Mouse (Mus musculus): ENCODE results near the gene Chst3. TPM values are rescaled to one million over a fixed set of nuclear protein-coding genes. Genes with fewer than 3 reads are reported as not detected.
"Not testable (repeated sequence)": the region's sequence is repeated elsewhere in the genome, so short reads cannot be mapped to it uniquely, and the experiment has no call there.

The Chst3 gene
- polyA plus RNA-seq, 1 experiment from 2014 or later: 0.08 TPM

DNA sequence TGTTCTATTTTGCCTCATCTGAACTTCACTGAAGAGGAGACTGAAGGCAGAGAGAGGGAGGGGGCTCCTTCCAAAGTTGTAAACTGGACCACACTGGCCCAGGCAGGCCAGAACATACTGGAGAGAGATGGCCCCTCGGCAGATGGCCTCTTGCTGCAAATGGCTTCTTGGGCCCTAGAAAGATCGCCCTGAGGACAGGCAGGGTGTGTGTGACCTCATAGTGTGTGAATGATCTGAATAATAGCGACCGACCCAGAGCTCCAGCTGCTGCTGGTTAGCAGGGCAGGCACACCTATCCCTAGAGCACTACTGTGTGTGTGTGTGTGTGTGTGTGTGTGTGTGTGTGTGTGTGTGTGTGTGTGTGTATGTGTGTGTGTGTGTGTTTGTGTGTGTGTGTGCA, 33.1 kb upstream of the Chst3 start:
- Histone ChIP-seq H3K4me2 (no peak overlapping the region), H3K4me3 (replicated peaks) (no peak overlapping the region), H3K4me1 (replicated peaks) (peaks cover 20% of the 10 kb centered on the region), H3K36me3 (no peaks in the 10 kb centered on the region), H3K9me3 (replicated peaks) (no peaks in the 10 kb centered on the region), H3K27me3 (no peaks in the 10 kb centered on the region), H3K27ac (no peak overlapping the region), H3K9ac (no peak overlapping the region)
- 65% methylated on average over 4 of the region's 4 CpGs for WGBS (ENCODE audit: insufficient replicate concordance)
- ATAC-seq (ENCODE audit: low read depth) (no peak), DNase-seq (no peak)

DNA sequence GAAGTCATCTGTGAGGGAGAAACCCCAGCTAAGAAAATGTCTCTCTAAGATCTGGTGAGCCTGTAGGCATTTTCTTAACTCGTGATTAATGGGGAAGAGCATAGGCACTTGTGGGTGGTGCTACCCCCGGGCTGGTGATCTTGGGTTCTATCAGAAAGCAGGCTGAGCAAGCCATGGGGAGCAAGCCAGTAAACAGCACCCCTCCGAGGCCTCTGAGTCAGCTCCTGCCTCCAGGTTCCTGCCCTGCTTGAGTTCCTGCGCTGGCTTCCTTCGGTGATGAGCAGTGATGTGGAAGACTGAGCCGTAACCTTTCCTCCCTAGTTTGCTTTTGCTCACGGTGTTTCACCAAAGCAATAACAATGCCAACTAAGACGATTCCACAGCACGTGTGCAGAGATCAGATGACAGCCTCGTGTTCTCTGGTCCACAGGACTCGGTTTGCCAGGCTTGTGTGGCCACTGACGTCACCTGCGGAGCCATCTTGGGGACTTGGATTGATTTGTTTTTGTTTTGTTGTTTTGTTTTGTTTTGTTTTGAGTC, 31.4 kb upstream of the Chst3 start:
- Histone ChIP-seq H3K27me3 (no peaks in the 10 kb centered on the region), H3K9me3 (replicated peaks) (no peaks in the 10 kb centered on the region), H3K27ac (no peak overlapping the region), H3K4me1 (replicated peaks) (peaks cover 4% of the 10 kb centered on the region; the same call in 1 of the 2 replicates), H3K36me3 (no peaks in the 10 kb centered on the region), H3K4me3 (replicated peaks) (no peak overlapping the region), H3K9ac (no peak overlapping the region), H3K4me2 (no peak overlapping the region)
- DNase-seq (no peak), ATAC-seq (ENCODE audit: low read depth) (no peak)
- 73% methylated on average over 13 of the region's 13 CpGs for WGBS (ENCODE audit: insufficient replicate concordance)

- H3K4me3 ChIP-seq (replicated peaks); DNase-seq; H3K9me3 ChIP-seq (replicated peaks); H3K4me1 ChIP-seq (replicated peaks); H3K36me3 ChIP-seq; H3K4me2 ChIP-seq; H3K27me3 ChIP-seq; ATAC-seq (ENCODE audit: low read depth); H3K9ac ChIP-seq; H3K27ac ChIP-seq: not testable (repeated sequence)
- WGBS (ENCODE audit: insufficient replicate concordance): 50% methylated on average over 3 of the region's 3 CpGs
Measured at GRCm38 (mm10) chr10:60248345-60248744, 29.3 kb upstream of the Chst3 start.

GRCm38 (mm10) chr10:60246519-60246918, 27.5 kb upstream of the Chst3 start:
- DNase-seq: peak; percentile 32
- H3K9ac ChIP-seq: no peak overlapping the region
- ATAC-seq (ENCODE audit: low read depth): no peak
- H3K27ac ChIP-seq: no peak overlapping the region
- no peak overlapping the region for H3K4me2 ChIP-seq
- no peaks in the 10 kb centered on the region for H3K36me3 ChIP-seq
- 28% methylated on average over 5 of the region's 5 CpGs for WGBS (ENCODE audit: insufficient replicate concordance)
- H3K4me3 ChIP-seq (replicated peaks): no peak overlapping the region
- no peaks in the 10 kb centered on the region for H3K4me1 ChIP-seq (replicated peaks)
- H3K27me3 ChIP-seq: no peaks in the 10 kb centered on the region
- peaks cover 5% of the 10 kb centered on the region; the same call in 1 of the 2 replicates for H3K9me3 ChIP-seq (replicated peaks)

DNA sequence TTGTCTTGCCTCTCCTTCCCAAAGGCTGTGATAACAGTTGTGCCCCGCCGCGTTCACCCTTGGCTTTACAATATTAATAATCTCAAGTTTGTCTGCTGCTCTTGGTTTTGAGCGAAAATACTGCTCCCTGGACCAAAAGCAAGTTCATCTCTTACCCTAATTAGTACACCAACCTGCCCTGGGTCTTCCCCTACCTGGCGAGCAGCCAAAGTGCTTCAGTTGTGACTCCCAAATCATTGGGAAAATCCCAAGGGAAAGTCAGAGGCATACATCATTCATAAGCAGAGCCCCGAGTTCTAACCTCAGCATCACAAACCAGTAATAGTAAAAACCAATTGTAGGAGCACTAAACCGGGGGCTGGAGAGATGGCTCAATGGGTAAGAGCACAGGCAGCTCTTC, 26.6 kb upstream of the Chst3 start:
- H3K4me2 ChIP-seq: no peak overlapping the region
- H3K9ac ChIP-seq: no peak overlapping the region
- H3K4me1 ChIP-seq (replicated peaks): no peaks in the 10 kb centered on the region
- H3K9me3 ChIP-seq (replicated peaks): peaks cover 5% of the 10 kb centered on the region; the same call in 1 of the 2 replicates
- no peaks in the 10 kb centered on the region for H3K36me3 ChIP-seq
- no peak overlapping the region for H3K4me3 ChIP-seq (replicated peaks)
- no peak for DNase-seq
- ATAC-seq (ENCODE audit: low read depth): no peak
- H3K27me3 ChIP-seq: no peaks in the 10 kb centered on the region
- no peak overlapping the region for H3K27ac ChIP-seq
- 68% methylated on average over 7 of the region's 7 CpGs for WGBS (ENCODE audit: insufficient replicate concordance)

DNA sequence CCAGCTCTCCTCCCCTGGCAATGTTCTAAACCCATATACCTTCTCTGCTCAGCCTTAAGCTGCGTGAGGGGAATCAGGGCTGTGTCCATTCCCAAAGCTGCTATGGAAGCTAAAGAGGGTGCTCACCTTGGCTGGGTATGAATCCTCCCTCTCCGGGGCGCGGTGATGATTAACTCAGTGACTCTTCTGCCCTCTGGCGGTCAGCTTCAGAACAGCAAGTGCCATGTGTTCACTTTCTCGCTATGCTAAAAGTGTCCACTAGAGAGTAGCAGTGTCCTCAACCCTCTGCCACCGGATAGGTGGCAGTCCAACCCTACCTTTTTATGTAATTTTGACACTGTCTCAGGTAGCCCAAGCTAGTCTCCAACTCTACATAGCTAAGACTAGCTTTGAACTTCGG, 26.0 kb upstream of the Chst3 start:
- Histone ChIP-seq H3K9ac (no peak overlapping the region), H3K27me3 (no peaks in the 10 kb centered on the region), H3K4me1 (replicated peaks) (no peaks in the 10 kb centered on the region), H3K36me3 (no peaks in the 10 kb centered on the region), H3K9me3 (replicated peaks) (peaks cover 5% of the 10 kb centered on the region; the same call in 1 of the 2 replicates), H3K27ac (no peak overlapping the region), H3K4me3 (replicated peaks) (no peak overlapping the region), H3K4me2 (no peak overlapping the region)
- ATAC-seq (ENCODE audit: low read depth) (peak; percentile 53), DNase-seq (peak; percentile 68)
- 4% methylated on average over 8 of the region's 8 CpGs for WGBS (ENCODE audit: insufficient replicate concordance)

- H3K27me3 ChIP-seq: no peaks in the 10 kb centered on the region
- no peaks in the 10 kb centered on the region for H3K36me3 ChIP-seq
- H3K4me1 ChIP-seq (replicated peaks): no peaks in the 10 kb centered on the region
- H3K9me3 ChIP-seq (replicated peaks): peaks cover 5% of the 10 kb centered on the region; the same call in 1 of the 2 replicates
- no peak overlapping the region for H3K4me3 ChIP-seq (replicated peaks)
- no peak overlapping the region for H3K9ac ChIP-seq
- H3K4me2 ChIP-seq: no peak overlapping the region
- ATAC-seq (ENCODE audit: low read depth) (no peak), DNase-seq (no peak)
- no peak overlapping the region for H3K27ac ChIP-seq
- WGBS (ENCODE audit: insufficient replicate concordance): 73% methylated on average over 5 of the region's 5 CpGs
Measured at GRCm38 (mm10) chr10:60243941-60244340, 24.9 kb upstream of the Chst3 start.

DNA sequence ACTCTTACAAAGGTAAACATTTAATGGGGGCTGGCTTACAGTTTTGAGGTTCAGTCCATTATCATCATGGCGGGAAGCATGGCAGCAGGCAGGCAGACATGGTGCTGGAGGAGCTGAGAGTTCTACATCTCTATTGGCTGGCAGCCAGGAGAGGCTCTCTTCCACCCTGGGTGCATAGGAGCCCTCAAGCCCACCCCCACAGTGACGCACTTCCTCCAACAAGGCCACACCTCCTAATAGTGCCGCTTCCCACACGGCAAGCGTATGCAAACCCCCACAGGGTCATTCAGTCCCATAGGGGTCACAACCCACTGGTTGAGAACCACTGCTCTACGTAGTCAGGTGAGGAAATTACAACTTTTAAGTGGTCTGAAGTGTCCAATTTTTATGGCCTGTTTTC, 21.4 kb upstream of the Chst3 start:
- no peak overlapping the region for H3K9ac ChIP-seq
- WGBS (ENCODE audit: insufficient replicate concordance): 75% methylated on average over 6 of the region's 6 CpGs
- DNase-seq (no peak), ATAC-seq (ENCODE audit: low read depth) (no peak)
- no peak overlapping the region for H3K27ac ChIP-seq
- H3K4me1 ChIP-seq (replicated peaks): no peaks in the 10 kb centered on the region
- H3K9me3 ChIP-seq (replicated peaks): peaks cover 5% of the 10 kb centered on the region; the same call in 1 of the 2 replicates
- no peaks in the 10 kb centered on the region for H3K36me3 ChIP-seq
- H3K4me2 ChIP-seq: no peak overlapping the region
- H3K27me3 ChIP-seq: no peaks in the 10 kb centered on the region
- H3K4me3 ChIP-seq (replicated peaks): no peak overlapping the region

GRCm38 (mm10) chr10:60237475-60238154, 18.6 kb upstream of the Chst3 start:
- Histone ChIP-seq H3K27me3 (no peaks in the 10 kb centered on the region), H3K27ac (no peak overlapping the region), H3K9ac (no peak overlapping the region), H3K36me3 (no peaks in the 10 kb centered on the region), H3K4me2 (no peak overlapping the region), H3K4me1 (replicated peaks) (no peaks in the 10 kb centered on the region), H3K9me3 (replicated peaks) (no peaks in the 10 kb centered on the region), H3K4me3 (replicated peaks) (no peak overlapping the region)
- ATAC-seq (ENCODE audit: low read depth) (no peak), DNase-seq (no peak)
- 54% methylated on average over 10 of the region's 10 CpGs for WGBS (ENCODE audit: insufficient replicate concordance)

DNA sequence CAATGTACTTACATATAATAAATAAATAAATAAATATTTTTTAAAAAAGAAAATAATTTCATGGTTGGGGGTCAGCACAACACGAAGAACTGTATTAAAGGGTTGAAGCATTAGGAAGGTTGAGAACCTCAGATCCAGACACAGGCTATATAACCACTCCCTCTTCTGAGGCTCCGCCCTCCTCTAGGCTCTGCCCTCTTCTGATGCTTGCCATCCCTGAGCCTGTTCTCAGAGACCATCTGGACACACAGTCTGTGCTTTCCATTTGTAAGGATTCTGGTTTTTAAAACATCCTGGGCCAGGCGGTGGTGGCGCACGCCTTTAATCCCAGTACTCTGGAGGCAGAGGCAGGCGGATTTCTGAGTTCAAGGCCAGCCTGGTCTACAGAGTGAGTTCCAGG, 16.8 kb upstream of the Chst3 start:
- H3K4me1 ChIP-seq (replicated peaks); H3K9ac ChIP-seq; H3K27ac ChIP-seq; H3K27me3 ChIP-seq; H3K9me3 ChIP-seq (replicated peaks); H3K36me3 ChIP-seq; DNase-seq; ATAC-seq (ENCODE audit: low read depth); H3K4me2 ChIP-seq; H3K4me3 ChIP-seq (replicated peaks): not testable (repeated sequence)
- WGBS (ENCODE audit: insufficient replicate concordance): 70% methylated on average over 6 of the region's 6 CpGs

DNA sequence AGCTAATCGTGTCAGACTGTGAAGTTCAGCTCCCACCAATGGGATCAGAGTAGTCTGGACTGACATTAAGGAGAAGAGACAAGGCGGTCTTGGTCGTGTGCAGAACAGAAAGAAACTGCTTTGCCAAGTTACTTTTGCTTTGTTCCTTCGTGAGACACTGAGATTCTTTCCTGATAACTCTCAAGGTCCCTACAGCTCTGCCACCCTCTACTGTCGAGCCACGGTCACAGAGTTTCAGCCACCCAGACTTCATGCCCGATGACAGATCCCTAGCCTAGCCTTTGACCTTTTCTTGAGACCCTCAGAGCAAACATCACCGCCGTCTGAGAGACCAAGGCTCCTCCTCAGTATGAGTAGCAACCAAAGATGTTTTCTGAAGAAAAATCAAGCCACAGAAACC, 14.9 kb upstream of the Chst3 start:
- WGBS (ENCODE audit: insufficient replicate concordance): 57% methylated on average over 9 of the region's 9 CpGs
- Histone ChIP-seq H3K36me3 (no peaks in the 10 kb centered on the region), H3K4me3 (replicated peaks) (no peak overlapping the region), H3K4me2 (no peak overlapping the region), H3K9me3 (replicated peaks) (no peaks in the 10 kb centered on the region), H3K4me1 (replicated peaks) (no peaks in the 10 kb centered on the region), H3K27ac (no peak overlapping the region), H3K27me3 (no peaks in the 10 kb centered on the region), H3K9ac (no peak overlapping the region)
- ATAC-seq (ENCODE audit: low read depth) (no peak), DNase-seq (no peak)
